ENCODE assay signal across 8 mouse cellular contexts in genomic region chrX:103820307-103821194, GRCm38 (mm10). TPM values are rescaled to one million over a fixed set of nuclear protein-coding genes. Genes with fewer than 3 reads are reported as not detected.
DNase-seq lines count a peak whose midpoint lies in the region; ATAC-seq and TF ChIP-seq lines count a peak whose summit lies in the region.

No protein-coding gene starts in this region.

- no peak for TF ChIP-seq POLR2A in testis, adult 2 months (IDR thresholded peaks at IDR 0.05; ENCODE audit: control insufficient read depth, low read depth, low read length)

- peak overlapping the region; percentile 71 for H3K4me3 ChIP-seq in testis, adult 2 months (ENCODE audit: control insufficient read depth, low read depth, low read length)
- H3K4me3 ChIP-seq in hindbrain, embryonic 10.5 days = peak overlapping the region; percentile 63
- peak overlapping the region; percentile 53 for H3K4me3 ChIP-seq in neural tube, embryonic 13.5 days

- 23% methylated on average over 34 of the region's 35 CpGs for WGBS in hindbrain, embryonic 10.5 days
- 22% methylated on average over 35 of the region's 35 CpGs for WGBS in neural tube, embryonic 13.5 days

- ATAC-seq in CD4-positive, CD25-positive, alpha-beta regulatory T cell, adult 4 months = no peak
- ATAC-seq in neural tube, embryonic 13.5 days (ENCODE audit: low read depth) = no peak

- no peak overlapping the region for H3K27ac ChIP-seq in testis, adult 2 months (ENCODE audit: control insufficient read depth, insufficient read depth, low read depth, low read length)
- peak overlapping the region; percentile 84; the same call in 1 of the 2 replicates for H3K27ac ChIP-seq in hindbrain, embryonic 10.5 days
- H3K27ac ChIP-seq in neural tube, embryonic 13.5 days (replicated peaks) = no peak overlapping the region

- TF ChIP-seq CTCF in testis, adult 2 months (IDR thresholded peaks at IDR 0.05; ENCODE audit: control insufficient read depth, insufficient read depth, insufficient replicate concordance, low read depth, low read length) = no peak

- H3K9ac ChIP-seq in neural tube, embryonic 13.5 days = peak overlapping the region; percentile 74

- H3K4me2 ChIP-seq in neural tube, embryonic 13.5 days = peak overlapping the region; percentile 73

- H3K9me3 ChIP-seq in hindbrain, embryonic 10.5 days = no peaks in the 10 kb centered on the region
- H3K9me3 ChIP-seq in neural tube, embryonic 13.5 days = no peaks in the 10 kb centered on the region

- no peaks in the 10 kb centered on the region for H3K36me3 ChIP-seq in testis, adult 2 months (ENCODE audit: control insufficient read depth, insufficient read depth, low read length)
- no peaks in the 10 kb centered on the region for H3K36me3 ChIP-seq in hindbrain, embryonic 10.5 days
- H3K36me3 ChIP-seq in neural tube, embryonic 13.5 days = no peaks in the 10 kb centered on the region

- H3K27me3 ChIP-seq in testis, adult 2 months (ENCODE audit: control insufficient read depth, insufficient read depth, low read length) = no peaks in the 10 kb centered on the region
- peaks cover 92% of the 10 kb centered on the region for H3K27me3 ChIP-seq in hindbrain, embryonic 10.5 days (ENCODE audit: insufficient read depth, poor library complexity, severe bottlenecking)
- peaks cover 89% of the 10 kb centered on the region for H3K27me3 ChIP-seq in neural tube, embryonic 13.5 days

- DNase-seq in CD4-positive, CD25-positive, alpha-beta regulatory T cell, adult 2 months (ENCODE audit: low read depth, low spot score) = peak; percentile 1
- no peak for DNase-seq in testis, postnatal 14 days (ENCODE audit: low spot score)
- DNase-seq in hindbrain, embryonic 10.5 days (ENCODE audit: low spot score) = peak; percentile 21
- DNase-seq in liver = peak; percentile 9
- DNase-seq in yolk sac, embryonic 10.5 days (ENCODE audit: low spot score) = no peak

- H3K4me1 ChIP-seq in testis, adult 2 months (ENCODE audit: control insufficient read depth, insufficient read depth, low read length) = peaks cover 8% of the 10 kb centered on the region; the same call in 1 of the 2 replicates
- H3K4me1 ChIP-seq in hindbrain, embryonic 10.5 days (replicated peaks) = peaks cover 14% of the 10 kb centered on the region; the same call in 1 of the 2 replicates
- peaks cover 10% of the 10 kb centered on the region for H3K4me1 ChIP-seq in neural tube, embryonic 13.5 days (replicated peaks)

RNA-seq across cellular contexts. Expression of gene Slc16a2, which starts 1.2 kb away (rescaled TPM):
- not detected for polyA plus RNA-seq in CD4-positive, CD25-positive, alpha-beta regulatory T cell, adult 4 months (2017; shearing (Covaris generic))
- 1.7 and 2.8 TPM in 2 replicates for polyA plus RNA-seq in testis, adult 2 months (2012; rRNA removed)
- 8.7 and 13.9 TPM in 2 replicates for polyA plus RNA-seq in hindbrain, embryonic 10.5 days (2016; fragmentation: Nextera tagmentation; extraction: Ambion mirVana)
- polyA plus RNA-seq in neural tube, embryonic 13.5 days (2015; fragmentation: Nextera tagmentation; extraction: Ambion mirVana) = 19.5 and 22.3 TPM in 2 replicates

Comparison
In these comparisons a context has a peak if more than half of its experiments do, and no peak if none do; other contexts are left out.
1. DNase-seq: peak in CD4-positive, CD25-positive, alpha-beta regulatory T cell, adult 2 months (single experiment), hindbrain, embryonic 10.5 days (single experiment) and liver (single experiment); none in testis, postnatal 14 days (single experiment) and yolk sac, embryonic 10.5 days (single experiment).
2. Peak in every context shown above with its lines, with median percentiles within 50 percentile points of each other: H3K4me3 ChIP-seq.